Comparison of ENCODE assay signal across 8 mouse cellular contexts in the genomic region with DNA sequence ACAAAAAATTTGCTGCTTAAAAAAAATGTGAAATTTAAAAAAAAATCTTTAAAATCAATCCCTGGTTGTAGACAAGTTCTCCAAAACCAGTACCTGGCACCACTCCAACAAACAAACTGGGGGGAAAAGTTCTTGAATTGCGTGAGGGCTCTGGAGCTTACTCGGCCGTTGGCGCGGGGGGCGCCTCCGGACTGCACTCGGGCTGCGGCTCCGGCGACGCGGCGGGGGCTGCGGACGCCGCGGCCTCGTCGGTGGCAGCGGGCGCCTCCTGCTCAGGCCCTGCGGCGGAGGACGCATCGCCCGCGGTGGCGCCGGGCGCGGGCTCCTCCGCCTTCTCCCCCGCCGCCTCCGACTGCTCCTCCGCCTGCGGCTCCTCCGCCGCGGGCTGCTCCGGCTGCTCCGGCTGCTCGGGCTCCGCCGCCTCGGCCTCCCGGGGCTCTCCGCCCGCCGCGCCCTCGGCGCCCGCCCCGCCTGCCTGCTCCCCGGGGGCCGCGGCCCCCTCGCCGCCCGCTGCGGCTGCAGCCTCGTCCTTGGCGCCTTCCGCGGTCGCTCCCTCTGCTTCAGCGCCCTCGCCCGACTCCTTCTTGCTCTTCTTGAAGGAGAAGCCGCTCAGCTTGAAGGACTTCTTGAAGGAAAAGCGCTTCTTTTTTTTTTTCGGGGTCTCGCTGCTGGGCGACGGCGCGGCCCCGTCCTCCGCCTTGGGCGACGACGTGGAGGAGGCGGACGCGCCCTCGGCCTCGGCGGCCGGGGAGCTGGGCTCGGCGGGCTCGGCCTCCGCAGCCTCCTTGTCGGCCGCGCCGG. TPM values are rescaled to one million over a fixed set of nuclear protein-coding genes. Genes with fewer than 3 reads are reported as not detected.
DNase-seq lines count a peak whose midpoint lies in the region; ATAC-seq lines count a peak whose summit lies in the region.

No protein-coding gene starts in this region.

- peak overlapping the region; percentile 94 for H3K4me3 ChIP-seq in intestine, embryonic 16.5 days (ENCODE audit: low read length)
- peak overlapping the region; percentile 95 for H3K4me3 ChIP-seq in limb, embryonic 11.5 days (ENCODE audit: low read depth, low read length)
- H3K4me3 ChIP-seq in midbrain, embryonic 11.5 days (ENCODE audit: low read depth, low read length) = peak overlapping the region; percentile 97

- H3K27me3 ChIP-seq in intestine, embryonic 16.5 days (replicated peaks; ENCODE audit: control insufficient read depth, insufficient read depth, low read length) = no peaks in the 10 kb centered on the region
- H3K27me3 ChIP-seq in limb, embryonic 11.5 days (ENCODE audit: control insufficient read depth, insufficient read depth, low read length) = no peaks in the 10 kb centered on the region
- no peaks in the 10 kb centered on the region for H3K27me3 ChIP-seq in midbrain, embryonic 11.5 days (ENCODE audit: control insufficient read depth, insufficient read depth, low read length)

- H3K36me3 ChIP-seq in intestine, embryonic 16.5 days (ENCODE audit: control insufficient read depth, insufficient read depth, low read length) = peaks cover 3% of the 10 kb centered on the region; the same call in 1 of the 2 replicates
- peaks cover 4% of the 10 kb centered on the region; the same call in 1 of the 2 replicates for H3K36me3 ChIP-seq in limb, embryonic 11.5 days (ENCODE audit: control insufficient read depth, insufficient read depth, low read length)
- peaks cover 7% of the 10 kb centered on the region for H3K36me3 ChIP-seq in midbrain, embryonic 11.5 days (ENCODE audit: control insufficient read depth, insufficient read depth, low read length)

- peaks cover 2% of the 10 kb centered on the region; the same call in 1 of the 2 replicates for H3K4me1 ChIP-seq in intestine, embryonic 16.5 days (ENCODE audit: control insufficient read depth, insufficient read depth, low read length)
- H3K4me1 ChIP-seq in limb, embryonic 11.5 days (ENCODE audit: control insufficient read depth, insufficient read depth, low read length) = no peaks in the 10 kb centered on the region
- peaks cover 2% of the 10 kb centered on the region; the same call in 1 of the 2 replicates for H3K4me1 ChIP-seq in midbrain, embryonic 11.5 days (ENCODE audit: control insufficient read depth, insufficient read depth, low read length)

- peak; percentile 2; the same call in 1 of the 2 replicates for ATAC-seq in intestine, embryonic 16.5 days
- ATAC-seq in limb, embryonic 11.5 days (ENCODE audit: insufficient number of reproducible peaks, low FRiP score, low TSS enrichment, low read depth) = no peak
- ATAC-seq in midbrain, embryonic 11.5 days (ENCODE audit: low FRiP score) = 0 out of 2 replicates have a peak, but pooled peaks have one; percentile 0
- ATAC-seq in erythroid progenitor cell, adult 5-6 weeks (replicated peaks; ENCODE audit: low FRiP score, poor library complexity, severe bottlenecking) = no peak

- no peaks in the 10 kb centered on the region for H3K9me3 ChIP-seq in intestine, embryonic 16.5 days (ENCODE audit: control insufficient read depth, low read length)
- H3K9me3 ChIP-seq in limb, embryonic 11.5 days (ENCODE audit: control insufficient read depth, low read length) = no peaks in the 10 kb centered on the region
- H3K9me3 ChIP-seq in midbrain, embryonic 11.5 days (ENCODE audit: control insufficient read depth, low read length) = no peaks in the 10 kb centered on the region

- H3K4me2 ChIP-seq in intestine, embryonic 16.5 days (ENCODE audit: low read depth, low read length) = peak overlapping the region; percentile 77
- peak overlapping the region; percentile 68 for H3K4me2 ChIP-seq in limb, embryonic 11.5 days (ENCODE audit: low read depth, severe bottlenecking)
- peak overlapping the region; percentile 76 for H3K4me2 ChIP-seq in midbrain, embryonic 11.5 days

- peak overlapping the region; percentile 98 for H3K9ac ChIP-seq in intestine, embryonic 16.5 days (ENCODE audit: low read depth, low read length)
- H3K9ac ChIP-seq in limb, embryonic 11.5 days (ENCODE audit: low read length) = peak overlapping the region; percentile 100
- peak overlapping the region; percentile 100 for H3K9ac ChIP-seq in midbrain, embryonic 11.5 days (ENCODE audit: low read length)

- peak overlapping the region; percentile 97 for H3K27ac ChIP-seq in intestine, embryonic 16.5 days (ENCODE audit: low read length)
- H3K27ac ChIP-seq in limb, embryonic 11.5 days (replicated peaks; ENCODE audit: low read depth, low read length) = peak overlapping the region; percentile 97
- peak overlapping the region; percentile 99 for H3K27ac ChIP-seq in midbrain, embryonic 11.5 days (ENCODE audit: low read depth, low read length)

- WGBS in intestine, embryonic 16.5 days = under 1% methylated on average over 95 of the region's 99 CpGs
- under 1% methylated on average over 95 of the region's 99 CpGs for WGBS in limb, embryonic 11.5 days
- WGBS in midbrain, embryonic 11.5 days = under 1% methylated on average over 70 of the region's 99 CpGs

- DNase-seq in adrenal gland, adult 2 months = peak; percentile 83
- peak; percentile 23 to 44 for DNase-seq in cerebellum, postnatal 4 days (ENCODE audit: low spot score in 2 of 2)
- peak; percentile 42 to 58 for DNase-seq in gastrocnemius, postnatal 4 days (ENCODE audit: low spot score in 2 of 2)
- peak; percentile 57 for DNase-seq in limb, embryonic 11.5 days (ENCODE audit: low spot score)
- peak; percentile 95 for DNase-seq in midbrain, embryonic 11.5 days (ENCODE audit: low spot score, missing footprints)
- peak; percentile 35 for DNase-seq in skeletal muscle tissue, adult 2 months (ENCODE audit: low read depth, low spot score)

RNA-seq across cellular contexts. Expression of a gene that starts 2.6 kb away (rescaled TPM):
- total RNA-seq in adrenal gland, adult 2 months (2021) = 10 to 100 TPM; 39.4 to 50.3 TPM
- 18.2 and 35.6 TPM in 2 replicates for polyA plus RNA-seq in adrenal gland, adult 2 months (2012; rRNA removed)
- 100 to 1,000 TPM; 274 to 289 TPM for total RNA-seq in gastrocnemius, postnatal 4 days (2021)
- polyA plus RNA-seq in intestine, embryonic 16.5 days (2015; fragmentation: Nextera tagmentation; extraction: Ambion mirVana) = 42.8 and 45.1 TPM in 2 replicates
- polyA plus RNA-seq in limb, embryonic 11.5 days (2014; fragmentation: Nextera tagmentation; extraction: Ambion mirVana) = 211 and 222 TPM in 2 replicates
- 410 and 445 TPM in 2 replicates for polyA plus RNA-seq in midbrain, embryonic 11.5 days (2014; fragmentation: Nextera tagmentation; extraction: Ambion mirVana)
- total RNA-seq in erythroid progenitor cell, adult 5-6 weeks (2015; ENCODE audit: low replicate concordance) = 13.0 and 18.9 TPM in 2 replicates
- 14.0 and 17.3 TPM in 2 replicates for total RNA-seq in erythroid progenitor cell, adult 5-6 weeks (2017; ENCODE audit: low replicate concordance)

Comparison
In these comparisons a context has a peak if more than half of its experiments do, and no peak if none do; other contexts are left out.
1. DNase-seq: peak in every context shown above with its lines; median percentile 95 in midbrain, embryonic 11.5 days; 83 in adrenal gland, adult 2 months; 57 in limb, embryonic 11.5 days; 50 in gastrocnemius, postnatal 4 days; 35 in skeletal muscle tissue, adult 2 months; 34 in cerebellum, postnatal 4 days.
2. ATAC-seq: peak in intestine, embryonic 16.5 days (single experiment) and midbrain, embryonic 11.5 days (single experiment); none in limb, embryonic 11.5 days (single experiment) and erythroid progenitor cell, adult 5-6 weeks (single experiment).
3. Peak in every context shown above with its lines, with median percentiles within 50 percentile points of each other: H3K27ac ChIP-seq, H3K4me2 ChIP-seq, H3K4me3 ChIP-seq and H3K9ac ChIP-seq.